Mouse (Mus musculus): Measurements from ENCODE around the gene Hist1h2bg. TPM values are rescaled to one million over a fixed set of nuclear protein-coding genes. Genes with fewer than 3 reads are reported as not detected.

Gene Hist1h2bg
- polyA plus RNA-seq, 1 experiment from 2014 or later = 10.6 TPM

DNA sequence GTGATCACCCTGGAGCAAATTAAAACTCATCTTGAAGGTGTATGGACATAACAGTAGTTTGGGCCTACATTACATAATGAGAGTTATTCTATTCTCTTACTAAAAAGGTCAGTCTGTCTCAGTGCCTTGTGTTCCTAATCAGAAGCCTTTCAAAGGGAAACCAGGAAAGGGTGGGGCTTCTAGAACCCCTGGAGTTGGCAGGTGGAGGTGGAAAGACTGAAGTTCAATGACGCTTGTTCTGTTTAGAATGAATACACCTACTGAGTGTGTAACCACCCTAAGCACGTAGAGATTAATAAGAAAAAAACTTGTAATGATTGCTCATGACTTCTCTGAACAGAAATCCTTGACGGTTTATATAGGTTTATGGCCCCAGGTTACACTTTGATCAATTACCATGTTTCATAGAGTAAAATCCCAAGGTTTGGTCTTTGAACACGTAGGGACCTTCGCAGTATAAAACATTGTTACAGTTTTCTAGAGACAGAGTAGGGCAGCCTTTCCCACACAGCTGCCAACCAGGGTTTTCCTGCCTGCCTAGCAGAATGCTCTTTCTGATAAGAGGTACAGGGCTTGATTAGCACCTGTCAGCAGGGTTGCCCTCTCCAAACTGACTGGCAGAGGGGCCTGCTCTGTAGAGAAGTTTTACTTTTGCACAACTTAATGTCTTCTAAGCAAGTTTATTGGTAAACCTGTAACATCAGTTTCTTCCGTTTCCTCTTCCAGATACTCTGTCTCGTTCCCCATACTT lies 24.6 kb downstream of the Hist1h2bg start:
- Histone ChIP-seq H3K27me3 (ENCODE audit: control insufficient read depth, insufficient read depth, low read depth, low read length) (no peaks in the 10 kb centered on the region), H3K9ac (ENCODE audit: low read depth, low read length) (peak overlapping the region; percentile 54), H3K4me2 (ENCODE audit: low read depth, low read length) (peak overlapping the region; percentile 46), H3K4me3 (ENCODE audit: low read depth, low read length) (peak overlapping the region; percentile 9; the same call in 1 of the 2 replicates), H3K27ac (ENCODE audit: low read length) (peak overlapping the region; percentile 93), H3K36me3 (ENCODE audit: control insufficient read depth, insufficient read depth) (no peaks in the 10 kb centered on the region), H3K9me3 (replicated peaks; ENCODE audit: control insufficient read depth, low read length) (no peaks in the 10 kb centered on the region), H3K4me1 (ENCODE audit: control insufficient read depth, low read depth, low read length) (peaks cover 40% of the 10 kb centered on the region)
- 27% methylated on average over 7 of the region's 7 CpGs for WGBS (ENCODE audit: insufficient replicate concordance)
- peak; percentile 95 for ATAC-seq (ENCODE audit: low read depth)

DNA sequence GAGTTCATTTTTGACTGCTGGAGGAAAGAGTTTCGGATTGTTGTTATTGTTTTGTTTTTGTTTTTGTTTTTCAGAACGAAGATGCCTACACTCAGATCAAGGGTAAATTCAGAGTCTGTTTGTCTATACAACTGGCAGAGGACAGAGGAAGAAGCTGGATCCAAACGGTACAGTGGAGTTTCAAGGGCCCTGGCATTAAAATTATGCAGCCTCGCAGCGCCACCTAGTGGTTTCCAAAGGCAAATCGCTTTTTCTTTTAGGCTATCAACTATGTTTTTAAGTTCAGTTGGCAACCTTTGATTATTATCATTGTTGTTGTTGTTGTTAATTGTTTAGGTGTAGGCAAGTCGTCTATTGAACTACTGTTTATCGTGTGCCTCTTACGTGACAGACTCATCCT lies 26.8 kb downstream of the Hist1h2bg start:
- Histone ChIP-seq H3K9me3 (replicated peaks; ENCODE audit: control insufficient read depth, low read length) (no peaks in the 10 kb centered on the region), H3K9ac (ENCODE audit: low read depth, low read length) (peak overlapping the region; percentile 30; the same call in 1 of the 2 replicates), H3K4me1 (ENCODE audit: control insufficient read depth, low read depth, low read length) (peaks cover 38% of the 10 kb centered on the region), H3K36me3 (ENCODE audit: control insufficient read depth, insufficient read depth) (no peaks in the 10 kb centered on the region), H3K4me2 (ENCODE audit: low read depth, low read length) (0 out of 2 replicates have a peak overlapping the region, but pooled peaks have one; percentile 14), H3K27ac (ENCODE audit: low read length) (peak overlapping the region; percentile 51), H3K4me3 (ENCODE audit: low read depth, low read length) (no peak overlapping the region), H3K27me3 (ENCODE audit: control insufficient read depth, insufficient read depth, low read depth, low read length) (no peaks in the 10 kb centered on the region)
- ATAC-seq (ENCODE audit: low read depth) = no peak
- 5% methylated on average over 9 of the region's 9 CpGs for WGBS (ENCODE audit: insufficient replicate concordance)

DNA sequence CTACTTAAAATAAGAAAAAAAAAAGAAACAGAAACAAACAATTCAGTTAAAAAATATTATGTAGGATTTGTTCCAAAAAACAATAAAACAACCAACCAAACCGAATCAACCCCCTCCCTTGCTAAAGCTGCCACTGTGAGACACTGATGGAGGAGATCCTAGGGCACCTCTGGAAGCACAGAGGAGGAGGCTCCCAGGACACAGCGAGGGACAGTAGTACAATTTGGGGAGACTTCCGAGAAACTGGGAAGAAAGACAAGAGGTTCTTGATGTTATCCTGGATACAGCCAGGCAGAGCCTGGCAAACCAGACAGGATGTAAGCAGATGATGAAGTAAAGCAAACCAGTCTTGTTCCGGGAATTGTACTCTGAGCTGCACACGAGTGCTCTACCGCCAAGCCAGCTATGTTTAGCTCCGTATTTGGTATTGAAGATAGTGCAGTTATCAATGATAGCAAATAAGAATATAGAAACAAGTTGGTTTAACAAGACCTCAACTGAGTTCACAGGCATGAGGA lies 32.0 kb downstream of the Hist1h2bg start:
- H3K4me3 ChIP-seq (ENCODE audit: low read depth, low read length) = no peak overlapping the region
- WGBS (ENCODE audit: insufficient replicate concordance) = 40% methylated on average over 7 of the region's 7 CpGs
- H3K4me2 ChIP-seq (ENCODE audit: low read depth, low read length) = no peak overlapping the region
- H3K4me1 ChIP-seq (ENCODE audit: control insufficient read depth, low read depth, low read length) = peaks cover 4% of the 10 kb centered on the region
- no peak for ATAC-seq (ENCODE audit: low read depth)
- H3K27me3 ChIP-seq (ENCODE audit: control insufficient read depth, insufficient read depth, low read depth, low read length) = no peaks in the 10 kb centered on the region
- no peaks in the 10 kb centered on the region for H3K36me3 ChIP-seq (ENCODE audit: control insufficient read depth, insufficient read depth)
- H3K9ac ChIP-seq (ENCODE audit: low read depth, low read length) = peak overlapping the region; percentile 33; the same call in 1 of the 2 replicates
- H3K27ac ChIP-seq (ENCODE audit: low read length) = no peak overlapping the region
- no peaks in the 10 kb centered on the region for H3K9me3 ChIP-seq (replicated peaks; ENCODE audit: control insufficient read depth, low read length)

DNA sequence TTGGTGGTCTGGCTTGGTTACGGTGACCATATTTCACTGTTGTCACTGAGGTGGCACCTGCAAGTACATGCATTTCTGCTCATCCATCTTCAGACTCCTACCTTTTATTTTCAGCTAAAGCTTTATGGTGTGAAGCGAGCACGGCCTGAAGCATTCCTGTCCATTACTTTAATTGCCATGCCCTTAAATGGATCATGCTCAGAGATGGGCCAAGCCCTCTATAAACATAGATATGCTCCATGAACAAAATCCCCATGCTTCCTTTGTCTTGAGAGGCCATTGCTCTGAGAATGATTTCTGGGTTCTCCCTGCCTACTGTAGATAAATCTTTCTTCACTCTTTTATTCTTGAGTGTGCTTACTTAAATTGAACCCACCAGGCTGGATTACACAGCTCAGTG lies 33.3 kb downstream of the Hist1h2bg start:
- 80% methylated on average over 3 of the region's 3 CpGs for WGBS (ENCODE audit: insufficient replicate concordance)
- Histone ChIP-seq H3K4me2 (ENCODE audit: low read depth, low read length) (no peak overlapping the region), H3K27ac (ENCODE audit: low read length) (no peak overlapping the region), H3K9me3 (replicated peaks; ENCODE audit: control insufficient read depth, low read length) (no peaks in the 10 kb centered on the region), H3K36me3 (ENCODE audit: control insufficient read depth, insufficient read depth) (no peaks in the 10 kb centered on the region), H3K4me1 (ENCODE audit: control insufficient read depth, low read depth, low read length) (peaks cover 16% of the 10 kb centered on the region), H3K4me3 (ENCODE audit: low read depth, low read length) (no peak overlapping the region), H3K27me3 (ENCODE audit: control insufficient read depth, insufficient read depth, low read depth, low read length) (no peaks in the 10 kb centered on the region), H3K9ac (ENCODE audit: low read depth, low read length) (no peak overlapping the region)
- ATAC-seq (ENCODE audit: low read depth) = no peak

DNA sequence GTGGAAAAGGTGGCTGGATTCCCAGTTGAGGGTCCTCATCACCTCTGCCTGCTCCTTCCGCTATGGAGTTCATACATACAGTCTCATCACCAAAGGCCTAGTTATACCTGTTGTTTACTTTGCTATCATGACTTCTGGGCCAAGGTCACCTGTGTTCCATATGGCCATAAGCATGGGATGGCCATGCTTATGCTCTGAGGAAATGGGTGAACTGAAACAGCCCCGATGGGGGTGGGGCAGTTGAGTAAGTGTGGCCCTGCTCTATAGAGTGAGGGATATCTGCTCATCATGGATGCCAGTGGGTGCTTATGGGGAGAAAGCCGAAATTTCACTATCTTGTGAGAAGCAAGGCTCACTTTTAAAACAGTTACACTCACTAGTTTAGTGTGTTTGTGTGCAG lies 33.9 kb downstream of the Hist1h2bg start:
- Histone ChIP-seq H3K4me2 (ENCODE audit: low read depth, low read length) (no peak overlapping the region), H3K27ac (ENCODE audit: low read length) (no peak overlapping the region), H3K9ac (ENCODE audit: low read depth, low read length) (no peak overlapping the region), H3K9me3 (replicated peaks; ENCODE audit: control insufficient read depth, low read length) (no peaks in the 10 kb centered on the region), H3K36me3 (ENCODE audit: control insufficient read depth, insufficient read depth) (no peaks in the 10 kb centered on the region), H3K27me3 (ENCODE audit: control insufficient read depth, insufficient read depth, low read depth, low read length) (no peaks in the 10 kb centered on the region), H3K4me3 (ENCODE audit: low read depth, low read length) (no peak overlapping the region), H3K4me1 (ENCODE audit: control insufficient read depth, low read depth, low read length) (peaks cover 22% of the 10 kb centered on the region)
- WGBS (ENCODE audit: insufficient replicate concordance) = 80% methylated on average over 3 of the region's 3 CpGs
- ATAC-seq (ENCODE audit: low read depth) = no peak

DNA sequence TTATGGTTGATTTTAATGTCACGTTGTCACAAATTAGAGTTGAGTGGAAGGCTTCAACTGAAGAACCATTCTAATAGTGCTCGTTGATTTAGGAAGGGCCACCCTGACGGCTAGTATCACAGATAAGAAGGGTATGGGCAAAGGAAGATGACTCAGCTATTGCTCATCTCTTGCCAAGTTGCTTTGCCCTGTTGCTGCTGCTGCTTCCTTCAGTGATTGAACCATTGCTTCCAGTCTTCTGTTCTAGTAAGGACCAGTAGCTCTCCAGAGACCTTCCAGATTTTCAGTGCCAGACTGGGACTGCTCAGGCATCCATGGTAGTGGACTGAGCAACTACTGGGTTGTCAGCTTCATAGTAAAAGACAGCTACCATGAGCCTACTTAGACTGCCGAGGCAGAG lies 38.0 kb downstream of the Hist1h2bg start:
- ATAC-seq (ENCODE audit: low read depth) = peak; percentile 97
- 27% methylated on average over 4 of the region's 4 CpGs for WGBS (ENCODE audit: insufficient replicate concordance)
- Histone ChIP-seq H3K4me3 (ENCODE audit: low read depth, low read length) (peak overlapping the region; percentile 34; the same call in 1 of the 2 replicates), H3K4me1 (ENCODE audit: control insufficient read depth, low read depth, low read length) (peaks cover 21% of the 10 kb centered on the region), H3K36me3 (ENCODE audit: control insufficient read depth, insufficient read depth) (0 out of 2 replicates have a peak, but pooled peaks cover 3% of the 10 kb centered on the region), H3K27me3 (ENCODE audit: control insufficient read depth, insufficient read depth, low read depth, low read length) (no peaks in the 10 kb centered on the region), H3K4me2 (ENCODE audit: low read depth, low read length) (peak overlapping the region; percentile 61), H3K9ac (ENCODE audit: low read depth, low read length) (peak overlapping the region; percentile 58), H3K27ac (ENCODE audit: low read length) (peak overlapping the region; percentile 93), H3K9me3 (replicated peaks; ENCODE audit: control insufficient read depth, low read length) (no peaks in the 10 kb centered on the region)

DNA sequence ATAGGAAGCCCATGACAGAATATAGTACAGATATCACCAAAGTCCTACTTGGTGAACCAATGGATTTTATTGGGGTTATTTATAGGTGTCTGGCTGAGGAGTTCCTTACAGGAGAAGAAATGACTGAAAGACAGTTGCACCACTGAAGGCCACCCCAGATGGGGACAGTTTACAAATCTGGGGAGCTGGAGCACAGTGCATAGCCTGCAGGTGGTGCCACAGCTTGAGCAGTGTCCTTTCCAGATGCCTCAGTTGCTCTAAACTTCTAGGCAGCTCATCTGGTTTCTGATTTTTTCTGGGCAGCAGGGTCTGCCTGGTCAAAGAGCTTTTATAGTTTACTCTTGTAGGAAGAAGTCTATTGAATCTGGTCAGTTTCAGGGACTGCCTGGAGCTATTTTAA lies 38.6 kb downstream of the Hist1h2bg start:
- Histone ChIP-seq H3K27ac (ENCODE audit: low read length) (peak overlapping the region; percentile 93), H3K4me2 (ENCODE audit: low read depth, low read length) (peak overlapping the region; percentile 61; the same call in 1 of the 2 replicates), H3K4me1 (ENCODE audit: control insufficient read depth, low read depth, low read length) (peaks cover 21% of the 10 kb centered on the region), H3K27me3 (ENCODE audit: control insufficient read depth, insufficient read depth, low read depth, low read length) (no peaks in the 10 kb centered on the region), H3K9ac (ENCODE audit: low read depth, low read length) (peak overlapping the region; percentile 46), H3K36me3 (ENCODE audit: control insufficient read depth, insufficient read depth) (0 out of 2 replicates have a peak, but pooled peaks cover 3% of the 10 kb centered on the region), H3K9me3 (replicated peaks; ENCODE audit: control insufficient read depth, low read length) (no peaks in the 10 kb centered on the region), H3K4me3 (ENCODE audit: low read depth, low read length) (no peak overlapping the region)
- no peak for ATAC-seq (ENCODE audit: low read depth)

DNA sequence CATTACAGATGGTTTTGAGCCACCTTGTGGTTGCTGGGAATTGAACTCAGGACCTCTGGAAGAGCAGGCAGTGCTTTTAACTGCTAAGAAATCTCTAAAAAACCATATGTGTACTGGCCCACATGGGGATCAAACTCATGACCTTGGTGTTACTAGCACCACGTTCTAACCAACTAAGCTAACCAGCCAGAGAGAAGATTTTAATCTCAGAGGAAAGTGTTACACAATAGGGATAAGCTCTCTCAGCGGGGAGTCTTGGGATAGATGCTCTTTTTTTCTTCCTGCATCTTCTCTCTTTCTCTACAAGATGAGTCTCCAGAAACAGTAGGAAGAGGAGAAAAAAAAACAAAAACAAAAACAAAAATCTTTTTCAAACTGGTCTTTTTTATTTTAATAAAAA lies 39.2 kb downstream of the Hist1h2bg start:
- 60% methylated on average over 2 of the region's 2 CpGs for WGBS (ENCODE audit: insufficient replicate concordance)

DNA sequence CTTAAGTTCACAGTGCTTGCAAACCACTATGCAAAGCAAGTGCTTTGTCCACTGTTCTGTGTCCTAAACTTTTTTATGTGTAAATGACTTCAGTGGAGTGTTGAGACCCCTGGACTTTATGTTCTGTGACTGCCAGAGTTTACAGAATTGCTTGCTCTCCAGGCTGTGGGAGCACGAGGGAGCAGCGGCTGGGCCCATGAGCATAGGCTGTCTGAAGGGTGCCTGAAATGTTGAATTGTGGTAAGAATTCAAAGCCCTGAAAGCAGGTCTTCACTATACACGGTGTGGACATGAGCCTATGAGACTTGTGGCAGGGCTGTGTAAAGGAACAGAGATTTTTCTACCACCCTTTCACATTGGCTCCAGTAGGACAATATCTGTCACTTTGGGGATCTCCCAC lies 40.4 kb downstream of the Hist1h2bg start:
- WGBS (ENCODE audit: insufficient replicate concordance) = 87% methylated on average over 3 of the region's 3 CpGs
- Histone ChIP-seq H3K36me3 (ENCODE audit: control insufficient read depth, insufficient read depth) (0 out of 2 replicates have a peak, but pooled peaks cover 3% of the 10 kb centered on the region), H3K9me3 (replicated peaks; ENCODE audit: control insufficient read depth, low read length) (no peaks in the 10 kb centered on the region), H3K4me2 (ENCODE audit: low read depth, low read length) (no peak overlapping the region), H3K27me3 (ENCODE audit: control insufficient read depth, insufficient read depth, low read depth, low read length) (no peaks in the 10 kb centered on the region), H3K4me1 (ENCODE audit: control insufficient read depth, low read depth, low read length) (peaks cover 21% of the 10 kb centered on the region), H3K4me3 (ENCODE audit: low read depth, low read length) (no peak overlapping the region), H3K9ac (ENCODE audit: low read depth, low read length) (no peak overlapping the region), H3K27ac (ENCODE audit: low read length) (0 out of 2 replicates have a peak overlapping the region, but pooled peaks have one; percentile 27)
- ATAC-seq (ENCODE audit: low read depth) = no peak

More for the DNA sequence above, 39.2 kb downstream of the Hist1h2bg start:
- H3K4me2 ChIP-seq (ENCODE audit: low read depth, low read length) = no peak overlapping the region
- H3K27ac ChIP-seq (ENCODE audit: low read length) = no peak overlapping the region
- H3K4me3 ChIP-seq (ENCODE audit: low read depth, low read length) = no peak overlapping the region
- H3K36me3 ChIP-seq (ENCODE audit: control insufficient read depth, insufficient read depth) = 0 out of 2 replicates have a peak, but pooled peaks cover 3% of the 10 kb centered on the region
- no peak overlapping the region for H3K9ac ChIP-seq (ENCODE audit: low read depth, low read length)
- H3K4me1 ChIP-seq (ENCODE audit: control insufficient read depth, low read depth, low read length) = peaks cover 21% of the 10 kb centered on the region
- H3K9me3 ChIP-seq (replicated peaks; ENCODE audit: control insufficient read depth, low read length) = no peaks in the 10 kb centered on the region
- ATAC-seq (ENCODE audit: low read depth) = no peak
- no peaks in the 10 kb centered on the region for H3K27me3 ChIP-seq (ENCODE audit: control insufficient read depth, insufficient read depth, low read depth, low read length)
